Comparison of ENCODE assay signal across 8 mouse cellular contexts in the genomic region with DNA sequence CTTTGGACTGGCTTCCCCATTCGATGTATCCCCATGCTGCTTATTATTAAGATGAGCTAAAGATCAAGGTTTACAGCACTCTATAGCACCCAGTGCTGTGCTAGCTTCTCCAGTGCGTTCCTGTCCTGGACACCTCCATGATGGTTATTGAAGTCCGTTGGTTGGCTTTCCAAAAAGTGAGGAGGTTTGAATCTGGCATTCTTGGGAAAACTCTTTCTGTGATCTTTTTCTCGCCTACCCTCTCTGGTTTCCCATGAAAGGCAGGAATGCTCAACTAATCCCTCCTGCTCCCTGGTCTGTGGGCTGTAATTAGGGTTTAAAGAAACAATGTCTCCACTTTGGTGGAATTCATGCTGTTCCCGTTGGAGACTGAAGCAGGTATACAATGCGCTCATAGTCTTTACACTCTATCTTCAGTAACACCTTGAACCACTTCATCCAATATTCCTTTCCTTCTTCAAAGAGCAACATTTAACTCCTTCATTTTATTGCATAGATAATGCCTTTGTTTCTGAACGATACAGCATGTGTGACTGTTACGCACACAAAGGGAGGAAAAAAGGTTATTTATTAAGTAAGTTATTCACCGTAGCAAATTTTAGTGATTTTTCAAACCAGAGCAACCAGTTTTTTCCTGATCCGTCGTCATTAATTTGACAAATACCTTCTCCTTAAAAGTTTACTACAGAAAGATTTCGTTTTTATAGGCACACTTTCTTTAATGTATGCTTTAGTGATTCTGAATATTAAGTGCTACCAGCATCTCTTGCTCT. TPM values are rescaled to one million over a fixed set of nuclear protein-coding genes. Genes with fewer than 3 reads are reported as not detected.
A peak's percentile ranks its signal among the peaks of the same experiment; 100 is the strongest.
DNase-seq lines count a peak whose midpoint lies in the region; ATAC-seq and TF ChIP-seq lines count a peak whose summit lies in the region.

No protein-coding gene starts in this region.

- H3K4me1 ChIP-seq in heart, postnatal 0 days (ENCODE audit: control insufficient read depth, insufficient read depth): no peaks in the 10 kb centered on the region
- H3K4me1 ChIP-seq in heart, embryonic 12.5 days (replicated peaks): peaks cover 14% of the 10 kb centered on the region
- H3K4me1 ChIP-seq in embryonic facial prominence, embryonic 13.5 days: peaks cover 15% of the 10 kb centered on the region
- peaks cover 8% of the 10 kb centered on the region; the same call in 1 of the 2 replicates for H3K4me1 ChIP-seq in neural tube, embryonic 12.5 days

- 0 out of 2 replicates have a peak overlapping the region, but pooled peaks have one; percentile 8 for H3K4me2 ChIP-seq in heart, postnatal 0 days (ENCODE audit: low read depth, low read length)
- H3K4me2 ChIP-seq in heart, embryonic 12.5 days: no peak overlapping the region
- H3K4me2 ChIP-seq in embryonic facial prominence, embryonic 13.5 days: peak overlapping the region; percentile 46
- H3K4me2 ChIP-seq in neural tube, embryonic 12.5 days (replicated peaks): peak overlapping the region; percentile 42

- H3K9ac ChIP-seq in heart, postnatal 0 days (replicated peaks; ENCODE audit: low read depth, low read length): no peak overlapping the region
- H3K9ac ChIP-seq in heart, embryonic 12.5 days: no peak overlapping the region
- no peak overlapping the region for H3K9ac ChIP-seq in embryonic facial prominence, embryonic 13.5 days
- H3K9ac ChIP-seq in neural tube, embryonic 12.5 days: no peak overlapping the region

- H3K36me3 ChIP-seq in heart, postnatal 0 days (replicated peaks; ENCODE audit: control insufficient read depth, insufficient read depth, low read length): no peaks in the 10 kb centered on the region
- no peaks in the 10 kb centered on the region for H3K36me3 ChIP-seq in heart, embryonic 12.5 days
- H3K36me3 ChIP-seq in embryonic facial prominence, embryonic 13.5 days: no peaks in the 10 kb centered on the region
- H3K36me3 ChIP-seq in neural tube, embryonic 12.5 days: no peaks in the 10 kb centered on the region

- no peaks in the 10 kb centered on the region for H3K27me3 ChIP-seq in heart, postnatal 0 days (ENCODE audit: control insufficient read depth, insufficient read depth, low read length)
- no peaks in the 10 kb centered on the region for H3K27me3 ChIP-seq in heart, embryonic 12.5 days (replicated peaks)
- no peaks in the 10 kb centered on the region for H3K27me3 ChIP-seq in embryonic facial prominence, embryonic 13.5 days
- no peaks in the 10 kb centered on the region for H3K27me3 ChIP-seq in neural tube, embryonic 12.5 days (replicated peaks)

- 69% methylated on average over 12 of the region's 12 CpGs for WGBS in heart, postnatal 0 days
- 59% methylated on average over 12 of the region's 12 CpGs for WGBS in heart, embryonic 12.5 days
- WGBS in embryonic facial prominence, embryonic 13.5 days: 22% methylated on average over 12 of the region's 12 CpGs
- 37% methylated on average over 12 of the region's 12 CpGs for WGBS in neural tube, embryonic 12.5 days

- DNase-seq in heart, postnatal 0 days (ENCODE audit: low spot score): no peak
- peak; percentile 75 for DNase-seq in hindlimb bud, embryonic 11.5 days (ENCODE audit: extremely low spot score, low read depth, low spot score)
- no peak for DNase-seq in cerebellum, postnatal 36 days
- DNase-seq in kidney, postnatal 36 days: no peak
- no peak for DNase-seq in cerebellum, postnatal 4 days (ENCODE audit: low spot score in 2 of 2)

- no peak for TF ChIP-seq EP300 in heart, postnatal 0 days (IDR thresholded peaks at IDR 0.05; ENCODE audit: low read depth)

- no peak for ATAC-seq in heart, postnatal 0 days (ENCODE audit: insufficient read depth, low read depth)
- ATAC-seq in heart, embryonic 12.5 days (ENCODE audit: insufficient number of reproducible peaks, low FRiP score): no peak
- ATAC-seq in embryonic facial prominence, embryonic 13.5 days (ENCODE audit: insufficient number of reproducible peaks, insufficient read depth, low FRiP score, low TSS enrichment, low read depth): 0 out of 2 replicates have a peak, but pooled peaks have one; percentile 6
- ATAC-seq in neural tube, embryonic 12.5 days (ENCODE audit: low FRiP score, low read depth): peak; percentile 22; the same call in 1 of the 2 replicates

- H3K27ac ChIP-seq in heart, postnatal 0 days (ENCODE audit: low read depth): no peak overlapping the region
- H3K27ac ChIP-seq in heart, embryonic 12.5 days (ENCODE audit: poor library complexity, severe bottlenecking): no peak overlapping the region
- H3K27ac ChIP-seq in embryonic facial prominence, embryonic 13.5 days: no peak overlapping the region
- H3K27ac ChIP-seq in neural tube, embryonic 12.5 days: no peak overlapping the region

- no peak overlapping the region for H3K4me3 ChIP-seq in heart, postnatal 0 days (ENCODE audit: low read depth, low read length)
- no peak overlapping the region for H3K4me3 ChIP-seq in heart, embryonic 12.5 days
- H3K4me3 ChIP-seq in embryonic facial prominence, embryonic 13.5 days: 0 out of 2 replicates have a peak overlapping the region, but pooled peaks have one; percentile 16
- no peak overlapping the region for H3K4me3 ChIP-seq in neural tube, embryonic 12.5 days

- TF ChIP-seq CTCF in heart, postnatal 0 days (IDR thresholded peaks at IDR 0.05; ENCODE audit: low read depth): no peak

- H3K9me3 ChIP-seq in heart, postnatal 0 days (replicated peaks; ENCODE audit: control insufficient read depth, low read length): no peaks in the 10 kb centered on the region
- H3K9me3 ChIP-seq in heart, embryonic 12.5 days (replicated peaks): no peaks in the 10 kb centered on the region
- no peaks in the 10 kb centered on the region for H3K9me3 ChIP-seq in embryonic facial prominence, embryonic 13.5 days
- no peaks in the 10 kb centered on the region for H3K9me3 ChIP-seq in neural tube, embryonic 12.5 days

RNA-seq across cellular contexts. Expression of a gene that starts 47.6 kb away (rescaled TPM):
- total RNA-seq in heart, postnatal 0 days (2014; rRNA removed; ENCODE audit: low replicate concordance): 14.9 and 15.9 TPM in 2 replicates
- 15.3 and 16.0 TPM in 2 replicates for polyA plus RNA-seq in heart, postnatal 0 days (2015; fragmentation: Nextera tagmentation; extraction: Ambion mirVana)
- polyA plus RNA-seq in heart, embryonic 12.5 days (2016; fragmentation: Nextera tagmentation; extraction: Ambion mirVana): 29.8 and 32.8 TPM in 2 replicates
- polyA plus RNA-seq in embryonic facial prominence, embryonic 13.5 days (2015; fragmentation: Nextera tagmentation; extraction: Ambion mirVana): 47.2 and 50.3 TPM in 2 replicates
- 51.5 and 53.1 TPM in 2 replicates for polyA plus RNA-seq in neural tube, embryonic 12.5 days (2016; fragmentation: Nextera tagmentation; extraction: Ambion mirVana)

Comparison
In these comparisons a context has a peak if more than half of its experiments do, and no peak if none do; other contexts are left out.
1. ATAC-seq: peak in embryonic facial prominence, embryonic 13.5 days (single experiment) and neural tube, embryonic 12.5 days (single experiment); none in heart, postnatal 0 days (single experiment) and heart, embryonic 12.5 days (single experiment).